Mouse (Mus musculus): ENCODE measurements around the gene Olfr1168. TPM values are rescaled to one million over a fixed set of nuclear protein-coding genes. Genes with fewer than 3 reads are reported as not detected.

Olfr1168 gene
- polyA plus RNA-seq (2015; fragmentation: Nextera tagmentation; extraction: Ambion mirVana), result not detected in 2 replicates

GRCm38 (mm10) chr2:88181580-88181979 lies at the start of gene Olfr1168:
Gene Olfr1168, plus strand, starts transcription at chr2:88181880.

DNA sequence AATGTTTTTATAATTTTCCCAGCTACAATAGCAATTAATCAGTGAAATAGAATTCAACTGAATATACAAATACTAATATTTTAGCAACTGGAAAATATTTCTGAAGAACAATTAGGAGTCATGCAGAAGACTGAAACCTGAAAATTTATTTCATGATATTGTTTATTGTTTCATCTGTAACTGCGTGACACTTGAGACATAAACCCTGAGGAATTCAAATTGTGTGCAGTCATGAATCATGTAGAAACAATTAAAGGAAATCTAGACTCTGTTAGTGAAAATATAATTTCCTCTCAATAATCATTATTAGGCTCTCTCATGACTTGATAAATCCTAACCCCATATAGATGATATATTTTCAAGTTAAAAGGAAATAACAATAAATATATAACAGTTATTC lies 26.6 kb upstream of the Olfr1168 start, which contains the start of gene Olfr1167:
Olfr1167 (minus strand) TSS at position 101 of the 400 bp plus-strand sequence.

DNA sequence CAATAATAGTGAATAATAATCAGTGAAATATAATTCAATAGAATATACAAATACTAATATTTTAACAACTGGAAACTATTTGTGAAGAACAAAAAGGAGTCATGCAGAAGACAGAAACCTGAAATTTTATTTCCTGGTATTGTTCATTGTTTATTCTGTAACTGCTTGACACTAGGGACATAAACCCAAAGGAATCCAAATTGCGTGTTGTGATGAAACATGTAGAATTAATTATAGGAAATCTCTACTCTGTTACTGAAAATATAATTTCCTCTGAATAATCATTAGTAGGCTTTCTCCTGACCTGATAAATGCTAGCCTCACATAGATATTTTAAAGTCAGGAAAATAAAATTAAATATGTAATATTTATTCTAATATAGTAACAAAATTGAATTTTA lies 46.6 kb downstream of the Olfr1168 start, which contains the start of gene Olfr1170:
Olfr1170 (minus strand) TSS at position 101 of the 400 bp plus-strand sequence.

Other genes with a start within 250 kb of the Olfr1168 start
- not detected in 2 replicates for gene Olfr1155, start 236.7 kb upstream of the Olfr1168 start, polyA plus RNA-seq (2015; fragmentation: Nextera tagmentation; extraction: Ambion mirVana)
- gene Olfr1156, start 228.8 kb upstream of the Olfr1168 start, polyA plus RNA-seq (2015; fragmentation: Nextera tagmentation; extraction: Ambion mirVana), result not detected in 2 replicates
- gene Olfr1157, start 213.6 kb upstream of the Olfr1168 start, polyA plus RNA-seq (2015; fragmentation: Nextera tagmentation; extraction: Ambion mirVana), result not detected in 2 replicates
- not detected in 2 replicates for gene Olfr74, start 207.2 kb upstream of the Olfr1168 start, polyA plus RNA-seq (2015; fragmentation: Nextera tagmentation; extraction: Ambion mirVana)
- not detected in 2 replicates for gene Olfr1158, start 191.8 kb upstream of the Olfr1168 start, polyA plus RNA-seq (2015; fragmentation: Nextera tagmentation; extraction: Ambion mirVana)
- not detected in 2 replicates for gene Olfr1160, start 173.6 kb upstream of the Olfr1168 start, polyA plus RNA-seq (2015; fragmentation: Nextera tagmentation; extraction: Ambion mirVana)
- not detected in 2 replicates for gene Olfr1161, start 159.1 kb upstream of the Olfr1168 start, polyA plus RNA-seq (2015; fragmentation: Nextera tagmentation; extraction: Ambion mirVana)
- gene Olfr73, start 144.2 kb upstream of the Olfr1168 start, polyA plus RNA-seq (2015; fragmentation: Nextera tagmentation; extraction: Ambion mirVana), result not detected in 2 replicates
- not detected in 2 replicates for gene Olfr1162, start 130.8 kb upstream of the Olfr1168 start, polyA plus RNA-seq (2015; fragmentation: Nextera tagmentation; extraction: Ambion mirVana)
- not detected in 2 replicates for gene Olfr1163, start 110.0 kb upstream of the Olfr1168 start, polyA plus RNA-seq (2015; fragmentation: Nextera tagmentation; extraction: Ambion mirVana)
- not detected in 2 replicates for gene Olfr1164, start 87.9 kb upstream of the Olfr1168 start, polyA plus RNA-seq (2015; fragmentation: Nextera tagmentation; extraction: Ambion mirVana)
- not detected in 2 replicates for gene Olfr1166, start 53.6 kb upstream of the Olfr1168 start, polyA plus RNA-seq (2015; fragmentation: Nextera tagmentation; extraction: Ambion mirVana)
- gene Olfr1167, start 26.7 kb upstream of the Olfr1168 start, polyA plus RNA-seq (2015; fragmentation: Nextera tagmentation; extraction: Ambion mirVana), result not detected in 2 replicates
- gene Olfr1170, start 46.5 kb downstream of the Olfr1168 start, polyA plus RNA-seq (2015; fragmentation: Nextera tagmentation; extraction: Ambion mirVana), result not detected in 2 replicates
- gene Olfr1173, start 98.0 kb downstream of the Olfr1168 start, polyA plus RNA-seq (2015; fragmentation: Nextera tagmentation; extraction: Ambion mirVana), result not detected in 2 replicates
- not detected in 2 replicates for gene Olfr1174-ps, start 133.3 kb downstream of the Olfr1168 start, polyA plus RNA-seq (2015; fragmentation: Nextera tagmentation; extraction: Ambion mirVana)
- gene Olfr1175-ps, start 145.3 kb downstream of the Olfr1168 start, polyA plus RNA-seq (2015; fragmentation: Nextera tagmentation; extraction: Ambion mirVana), result not detected in 2 replicates
- not detected in 2 replicates for gene Olfr1176, start 154.8 kb downstream of the Olfr1168 start, polyA plus RNA-seq (2015; fragmentation: Nextera tagmentation; extraction: Ambion mirVana)
- gene Olfr1177-ps, start 164.6 kb downstream of the Olfr1168 start, polyA plus RNA-seq (2015; fragmentation: Nextera tagmentation; extraction: Ambion mirVana), result not detected in 2 replicates
- not detected in 2 replicates for gene Olfr1178, start 205.2 kb downstream of the Olfr1168 start, polyA plus RNA-seq (2015; fragmentation: Nextera tagmentation; extraction: Ambion mirVana)
- not detected in 2 replicates for gene Olfr1179, start 224.6 kb downstream of the Olfr1168 start, polyA plus RNA-seq (2015; fragmentation: Nextera tagmentation; extraction: Ambion mirVana)
- gene Olfr1180, start 237.3 kb downstream of the Olfr1168 start, polyA plus RNA-seq (2015; fragmentation: Nextera tagmentation; extraction: Ambion mirVana), result not detected in 2 replicates
- not detected in 2 replicates for gene Olfr1181, start 244.3 kb downstream of the Olfr1168 start, polyA plus RNA-seq (2015; fragmentation: Nextera tagmentation; extraction: Ambion mirVana)

All from skeletal muscle tissue, postnatal 0 days (tissue).